Mouse (Mus musculus) splenic B cell, adult 2 months (primary cell): ENCODE measurements around the gene Ncoa5.

Experiments
- DNase-seq: peaks from one replicate; pipeline ENCODE4 v3.0.0-alpha.2; 2011; ENCODE audit warnings: low read depth, low spot score
- H3K27me3 ChIP-seq: 2 replicates; pipeline ENCODE4 v1.6.1; 2012; ENCODE audit warnings: mild to moderate bottlenecking, low read length, moderate library complexity, mixed read lengths; ENCODE audit not compliant: control insufficient read depth, poor library complexity, insufficient read depth, severe bottlenecking
- H3K36me3 ChIP-seq: 2 replicates; pipeline ENCODE4 v1.6.1; 2012; ENCODE audit warnings: mild to moderate bottlenecking, low read length, moderate library complexity, mixed read lengths; ENCODE audit not compliant: control insufficient read depth, poor library complexity, insufficient read depth, severe bottlenecking

The Ncoa5 gene

DNA sequence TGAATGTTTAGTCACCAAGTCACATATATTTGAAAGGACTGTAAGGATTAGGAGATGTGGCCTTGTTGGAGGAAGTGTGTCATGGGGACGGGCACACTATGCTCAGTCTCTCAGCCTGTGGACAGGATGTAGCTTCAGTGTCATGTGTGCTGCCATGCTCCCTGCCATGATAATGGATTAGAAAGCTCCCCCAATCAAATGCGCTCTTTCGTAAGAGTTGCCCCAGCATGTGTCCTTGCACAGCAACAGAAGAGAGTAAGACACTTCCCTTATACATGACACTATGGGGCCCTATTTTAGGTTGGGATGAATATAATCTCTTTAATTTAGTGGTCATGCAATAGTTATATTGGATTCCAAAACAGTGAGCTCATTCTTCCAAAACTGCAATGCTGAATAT, 14.2 kb downstream of the Ncoa5 start:
- DNase-seq, result no peak
- Histone ChIP-seq H3K27me3 (no peaks in the 10 kb centered on the region), H3K36me3 (peaks cover 2% of the 10 kb centered on the region; the same call in 1 of the 2 replicates)

- peaks cover 8% of the 10 kb centered on the region; the same call in 1 of the 2 replicates for H3K36me3 ChIP-seq
- DNase-seq, result no peak
- H3K27me3 ChIP-seq, result no peaks in the 10 kb centered on the region
Measured at GRCm38 (mm10) chr2:165014935-165015334, 19.7 kb downstream of the Ncoa5 start.

DNA sequence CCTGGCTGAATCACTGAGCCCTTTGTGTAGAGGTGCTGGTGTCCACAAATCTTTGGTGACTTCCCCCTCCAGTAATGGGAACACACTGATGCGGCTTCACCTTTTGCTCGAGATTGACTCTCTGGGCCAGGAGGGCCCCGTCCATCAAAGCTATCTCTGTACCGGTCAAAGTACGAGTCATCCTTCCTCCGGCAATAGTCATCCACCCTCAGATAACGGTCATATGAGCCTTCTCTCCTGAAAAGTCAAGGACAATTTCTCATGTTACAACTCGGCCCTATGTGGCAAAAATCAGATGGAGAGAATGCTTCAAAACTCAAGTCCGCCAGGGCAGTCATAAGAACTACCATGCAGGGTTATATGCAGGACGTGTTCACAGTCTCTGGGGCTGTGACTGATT, 24.3 kb downstream of the Ncoa5 start:
- no peak for DNase-seq
- H3K27me3 ChIP-seq, result no peaks in the 10 kb centered on the region
- H3K36me3 ChIP-seq, result peaks cover 21% of the 10 kb centered on the region; the same call in 1 of the 2 replicates

GRCm38 (mm10) chr2:165009581-165009980, 25.1 kb downstream of the Ncoa5 start:
- Histone ChIP-seq H3K27me3 (no peaks in the 10 kb centered on the region), H3K36me3 (peaks cover 21% of the 10 kb centered on the region)
- no peak for DNase-seq

- peaks cover 21% of the 10 kb centered on the region for H3K36me3 ChIP-seq
- no peak for DNase-seq
- H3K27me3 ChIP-seq, result no peaks in the 10 kb centered on the region
Measured at GRCm38 (mm10) chr2:165009161-165009560, 25.5 kb downstream of the Ncoa5 start.

DNA sequence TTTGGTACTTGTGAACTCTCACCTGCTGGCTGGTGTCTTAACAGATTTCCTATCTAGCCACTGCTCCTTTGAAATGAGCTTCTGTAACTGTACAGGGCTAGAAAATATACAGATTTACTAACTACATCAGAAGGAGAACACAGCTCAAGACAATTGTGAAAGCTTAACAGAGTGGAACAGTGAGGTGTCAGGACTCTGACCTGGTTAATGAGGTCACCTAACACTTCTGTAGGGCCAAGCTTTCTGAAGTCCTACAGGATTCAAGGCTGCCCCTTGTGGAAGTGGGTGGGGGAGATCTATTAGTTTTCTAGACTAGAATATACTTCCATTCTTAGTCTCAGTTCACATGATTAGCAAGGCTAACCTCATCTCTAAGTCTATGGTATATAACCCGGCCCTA, 26.7 kb downstream of the Ncoa5 start:
- no peak for DNase-seq
- no peaks in the 10 kb centered on the region for H3K27me3 ChIP-seq
- H3K36me3 ChIP-seq, result peaks cover 21% of the 10 kb centered on the region

DNA sequence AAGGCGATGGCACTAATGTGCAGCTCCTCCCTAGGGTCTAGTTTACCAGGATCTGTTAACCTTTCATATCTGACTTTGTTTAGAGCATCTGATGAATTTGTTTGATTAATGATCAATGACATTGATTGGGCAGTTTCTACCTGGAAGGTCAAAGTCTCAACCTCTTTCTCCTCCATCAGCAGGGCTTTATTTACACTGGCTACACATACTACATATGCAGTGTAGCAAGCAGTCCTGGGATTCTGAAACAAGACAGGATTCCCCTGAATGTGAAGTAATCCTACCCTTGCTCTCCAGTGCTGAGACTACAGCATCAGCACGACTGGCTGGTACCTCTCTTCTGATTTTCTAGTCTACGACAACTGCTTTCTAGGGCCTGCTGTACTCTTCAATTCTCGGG, 27.9 kb downstream of the Ncoa5 start:
- no peak for DNase-seq
- Histone ChIP-seq H3K27me3 (no peaks in the 10 kb centered on the region), H3K36me3 (peaks cover 21% of the 10 kb centered on the region)

DNA sequence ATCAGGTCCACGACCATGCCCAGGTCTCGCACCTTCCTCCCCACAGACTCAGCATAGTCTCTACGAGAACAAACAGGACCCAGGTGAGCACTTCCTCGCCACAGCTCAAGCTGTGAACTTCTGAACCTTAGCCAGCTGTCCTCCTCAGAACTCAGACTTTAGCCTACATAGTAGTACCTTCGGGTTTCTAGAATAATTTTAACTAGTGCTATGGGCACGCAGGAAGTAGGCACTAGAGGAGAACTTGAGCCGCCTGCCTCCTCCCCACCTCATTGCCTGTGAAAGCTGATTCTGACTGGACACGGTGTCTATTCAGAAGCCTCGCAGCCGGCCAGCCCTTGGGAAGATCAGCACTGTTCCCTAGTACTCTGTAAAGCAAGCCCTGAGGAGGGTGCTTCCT, 30.4 kb downstream of the Ncoa5 start:
- peaks cover 15% of the 10 kb centered on the region for H3K36me3 ChIP-seq
- H3K27me3 ChIP-seq, result no peaks in the 10 kb centered on the region
- no peak for DNase-seq

GRCm38 (mm10) chr2:165003108-165003507, 31.6 kb downstream of the Ncoa5 start:
- DNase-seq, result no peak

GRCm38 (mm10) chr2:165001958-165002357, 32.7 kb downstream of the Ncoa5 start:
- Histone ChIP-seq H3K27me3 (no peaks in the 10 kb centered on the region), H3K36me3 (peaks cover 7% of the 10 kb centered on the region)
- no peak for DNase-seq

More at GRCm38 (mm10) chr2:165003108-165003507, 31.6 kb downstream of the Ncoa5 start:
- Histone ChIP-seq H3K27me3 (no peaks in the 10 kb centered on the region), H3K36me3 (peaks cover 11% of the 10 kb centered on the region)

DNA sequence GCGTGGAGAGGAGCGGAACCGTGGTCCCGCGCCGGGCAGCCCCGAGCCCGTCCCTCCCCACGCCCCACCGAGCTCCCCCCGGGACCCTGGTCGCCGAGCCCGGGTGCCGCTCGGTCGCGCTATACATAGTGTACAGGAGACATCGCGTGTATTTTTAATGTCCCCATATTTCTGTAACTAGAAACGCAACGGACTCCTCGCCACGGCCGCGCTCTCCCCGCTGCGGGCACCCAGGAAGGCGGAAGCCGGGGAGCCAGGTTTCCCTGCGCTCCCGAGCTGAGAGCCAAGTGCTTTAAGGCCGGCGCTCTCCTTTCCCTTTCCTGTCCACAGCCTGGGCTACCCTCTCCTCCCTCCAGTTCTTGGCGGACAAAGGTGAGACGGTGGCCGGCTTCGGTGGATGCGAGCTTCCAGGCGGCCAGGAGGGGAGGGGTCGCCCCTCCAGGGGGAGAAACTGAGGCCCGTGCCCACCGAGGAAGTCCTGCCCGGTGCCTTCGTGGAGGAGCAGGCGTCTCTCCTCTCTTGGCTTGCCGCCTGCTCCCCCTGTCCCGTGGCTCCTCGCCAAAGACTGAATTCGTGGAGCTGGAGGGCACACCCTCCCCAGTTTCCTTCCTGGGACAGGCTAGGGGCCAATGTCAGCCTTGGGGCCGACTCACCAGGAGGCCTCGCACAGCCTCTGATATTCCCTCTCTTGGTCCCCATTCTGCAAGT, 36.8 kb downstream of the Ncoa5 start:
- no peak for DNase-seq
- no peaks in the 10 kb centered on the region for H3K27me3 ChIP-seq
- peaks cover 6% of the 10 kb centered on the region; the same call in 1 of the 2 replicates for H3K36me3 ChIP-seq

GRCm38 (mm10) chr2:164996848-164997720, 37.6 kb downstream of the Ncoa5 start:
- Histone ChIP-seq H3K27me3 (no peaks in the 10 kb centered on the region), H3K36me3 (peaks cover 6% of the 10 kb centered on the region; the same call in 1 of the 2 replicates)
- no peak for DNase-seq

GRCm38 (mm10) chr2:164995976-164996375, 38.7 kb downstream of the Ncoa5 start:
- no peaks in the 10 kb centered on the region for H3K27me3 ChIP-seq
- DNase-seq, result no peak
- H3K36me3 ChIP-seq, result peaks cover 4% of the 10 kb centered on the region; the same call in 1 of the 2 replicates

DNA sequence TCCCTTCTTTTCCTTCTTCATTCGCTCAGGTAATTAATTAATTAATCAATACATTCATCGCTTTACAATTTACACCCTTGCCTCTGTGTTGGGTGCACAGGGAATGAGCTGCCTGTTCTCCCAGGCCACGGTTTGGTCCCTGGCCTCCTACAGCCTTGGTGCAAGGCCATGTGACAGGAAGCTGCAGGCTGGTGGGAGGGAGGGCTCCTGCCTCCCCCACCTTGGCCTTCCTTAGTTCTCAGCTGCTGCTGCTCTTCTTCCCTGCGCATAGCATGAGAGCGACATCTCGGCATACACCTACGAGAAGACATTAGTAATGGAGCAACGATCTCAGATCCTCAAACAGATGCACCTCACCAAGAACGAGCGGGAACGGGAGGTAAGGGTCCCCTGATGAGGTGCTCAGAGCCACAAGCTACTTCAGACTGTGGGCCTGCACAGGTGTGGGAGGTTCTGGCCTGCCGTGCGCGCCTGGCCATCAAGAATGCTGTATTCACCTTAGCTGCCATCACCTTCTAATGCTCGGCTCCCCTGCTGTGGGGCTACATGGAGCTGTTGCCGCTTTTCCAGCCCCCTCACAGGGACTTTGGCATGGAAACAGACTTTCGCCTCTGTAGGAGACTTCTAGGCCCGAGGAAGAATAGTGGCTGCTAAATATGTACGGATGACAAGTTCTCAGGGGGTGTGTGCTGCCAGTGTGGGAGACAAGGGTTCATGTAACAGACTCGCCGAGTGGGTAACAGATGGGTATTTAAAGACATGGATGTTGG, 39.8 kb downstream of the Ncoa5 start:
- no peak for DNase-seq
- Histone ChIP-seq H3K27me3 (no peaks in the 10 kb centered on the region), H3K36me3 (0 out of 2 replicates have a peak, but pooled peaks cover 2% of the 10 kb centered on the region)
